Comparison of ENCODE assay signal across 10 mouse cellular contexts in genomic region chr5:92374721-92375142, GRCm38 (mm10). TPM values are rescaled to one million over a fixed set of nuclear protein-coding genes. Genes with fewer than 3 reads are reported as not detected.
DNase-seq lines count a peak whose midpoint lies in the region; ATAC-seq and TF ChIP-seq lines count a peak whose summit lies in the region.
"Had no signal": no experiment of that assay in that cellular context is flagged by ENCODE, and none has a peak within 500 bp of the region (broad histone marks: within the 10 kb centered on the region; RNA-seq: fewer than 3 reads in every experiment).

No protein-coding gene starts in this region.

- H3K27ac ChIP-seq in heart, adult 2 months: peak overlapping the region; percentile 91
- peak overlapping the region; percentile 83 for H3K27ac ChIP-seq in kidney, embryonic 16.5 days (ENCODE audit: low read length)
- no peak overlapping the region for H3K27ac ChIP-seq in hindbrain, embryonic 12.5 days
- H3K27ac ChIP-seq in forebrain, embryonic 14.5 days (ENCODE audit: low read depth, low read length): no peak overlapping the region
- no peak overlapping the region for H3K27ac ChIP-seq in heart, embryonic 10.5 days

- 0 out of 2 replicates have a peak, but pooled peaks have one; percentile 21 for TF ChIP-seq POLR2A in heart, adult 2 months (IDR thresholded peaks at IDR 0.05; ENCODE audit: insufficient read depth, low read depth, low read length)

- H3K79me2 ChIP-seq in heart, adult 2 months (replicated peaks; ENCODE audit: control insufficient read depth, insufficient read depth, low read length): no peaks in the 10 kb centered on the region; the same call in 1 of the 2 replicates

- peaks cover 10% of the 10 kb centered on the region for H3K4me1 ChIP-seq in heart, adult 2 months (ENCODE audit: control insufficient read depth, insufficient read depth, low read length)
- H3K4me1 ChIP-seq in kidney, embryonic 16.5 days (ENCODE audit: insufficient read depth, low read length): peaks cover 24% of the 10 kb centered on the region; the same call in 1 of the 2 replicates
- peaks cover 5% of the 10 kb centered on the region for H3K4me1 ChIP-seq in hindbrain, embryonic 12.5 days
- no peaks in the 10 kb centered on the region for H3K4me1 ChIP-seq in forebrain, embryonic 14.5 days (ENCODE audit: control insufficient read depth, insufficient read depth, low read length)
- peaks cover 21% of the 10 kb centered on the region for H3K4me1 ChIP-seq in heart, embryonic 10.5 days

- no peaks in the 10 kb centered on the region; the same call in 1 of the 2 replicates for H3K36me3 ChIP-seq in heart, adult 2 months (ENCODE audit: control insufficient read depth, insufficient read depth, low read length)
- no peaks in the 10 kb centered on the region for H3K36me3 ChIP-seq in kidney, embryonic 16.5 days (ENCODE audit: insufficient read depth, low read length)
- H3K36me3 ChIP-seq in hindbrain, embryonic 12.5 days: no peaks in the 10 kb centered on the region
- no peaks in the 10 kb centered on the region for H3K36me3 ChIP-seq in forebrain, embryonic 14.5 days (ENCODE audit: control insufficient read depth, insufficient read depth, low read length)
- H3K36me3 ChIP-seq in heart, embryonic 10.5 days: no peaks in the 10 kb centered on the region

- peak overlapping the region; percentile 25; the same call in 1 of the 2 replicates for H3K4me2 ChIP-seq in kidney, embryonic 16.5 days (replicated peaks; ENCODE audit: low read depth, low read length)
- no peak overlapping the region for H3K4me2 ChIP-seq in hindbrain, embryonic 12.5 days (replicated peaks)
- no peak overlapping the region for H3K4me2 ChIP-seq in forebrain, embryonic 14.5 days (ENCODE audit: low read length)

- DNase-seq in heart, adult 2 months: no peak
- no peak for DNase-seq in heart, postnatal 10 days
- DNase-seq in T-cell, adult 2 months (ENCODE audit: low spot score): peak; percentile 61
- no peak for DNase-seq in forebrain, embryonic 14.5 days (ENCODE audit: low spot score)
- no peak for DNase-seq in heart, embryonic 10.5 days (ENCODE audit: low spot score)

- ATAC-seq in kidney, embryonic 16.5 days (ENCODE audit: low FRiP score, low TSS enrichment): peak; percentile 72; the same call in 1 of the 2 replicates
- peak; percentile 76 for ATAC-seq in megakaryocyte-erythroid progenitor cell, adult 5-6 weeks (replicated peaks; ENCODE audit: low FRiP score, low TSS enrichment, poor library complexity, severe bottlenecking)
- ATAC-seq in hindbrain, embryonic 12.5 days (ENCODE audit: low FRiP score): no peak
- ATAC-seq in forebrain, embryonic 14.5 days: no peak

- H3K4me3 ChIP-seq in heart, adult 2 months: no peak overlapping the region
- no peak overlapping the region for H3K4me3 ChIP-seq in kidney, embryonic 16.5 days (ENCODE audit: low read length)
- no peak overlapping the region for H3K4me3 ChIP-seq in hindbrain, embryonic 12.5 days
- H3K4me3 ChIP-seq in forebrain, embryonic 14.5 days (ENCODE audit: low read depth, low read length): no peak overlapping the region
- no peak overlapping the region for H3K4me3 ChIP-seq in heart, embryonic 10.5 days
- H3K4me3 ChIP-seq: erythroblast, embryonic 14.5 days had no signal

- TF ChIP-seq EP300 in heart, adult 2 months (IDR thresholded peaks at IDR 0.05; ENCODE audit: insufficient read depth, low read depth, low read length): no peak

- intact Hi-C loops in heart, adult 2 months (cut with DNase I): loop anchor here (2.0 kb wide), 1 partner anchor 26 kb away; the partner anchor contains the start of gene Cxcl10
- intact Hi-C loops in heart, postnatal 10 days (cut with DNase I): no loop called here

- no peaks in the 10 kb centered on the region for H3K9me3 ChIP-seq in kidney, embryonic 16.5 days (ENCODE audit: low read length)
- H3K9me3 ChIP-seq in hindbrain, embryonic 12.5 days (replicated peaks): no peaks in the 10 kb centered on the region
- H3K9me3 ChIP-seq in forebrain, embryonic 14.5 days (replicated peaks; ENCODE audit: control insufficient read depth, low read length): no peaks in the 10 kb centered on the region
- H3K9me3 ChIP-seq in heart, embryonic 10.5 days: no peaks in the 10 kb centered on the region

- 37% methylated on average over 6 of the region's 6 CpGs for WGBS in heart, adult 2 months
- WGBS in kidney, embryonic 16.5 days: 29% methylated on average over 6 of the region's 6 CpGs
- 74% methylated on average over 6 of the region's 6 CpGs for WGBS in hindbrain, embryonic 12.5 days
- 78% methylated on average over 6 of the region's 6 CpGs for WGBS in forebrain, embryonic 14.5 days
- WGBS in heart, embryonic 10.5 days: 47% methylated on average over 6 of the region's 6 CpGs

- peak; percentile 64 for TF ChIP-seq CTCF in heart, adult 2 months (IDR thresholded peaks at IDR 0.05)

- H3K9ac ChIP-seq in heart, adult 2 months (ENCODE audit: low read depth, low read length): no peak overlapping the region
- no peak overlapping the region for H3K9ac ChIP-seq in kidney, embryonic 16.5 days (replicated peaks; ENCODE audit: low read length)
- H3K9ac ChIP-seq in hindbrain, embryonic 12.5 days: no peak overlapping the region
- no peak overlapping the region for H3K9ac ChIP-seq in forebrain, embryonic 14.5 days (ENCODE audit: low read length)

- H3K27me3 ChIP-seq in heart, adult 2 months (ENCODE audit: control insufficient read depth, insufficient read depth, low read length): no peaks in the 10 kb centered on the region
- H3K27me3 ChIP-seq in kidney, embryonic 16.5 days (ENCODE audit: insufficient read depth, low read length): no peaks in the 10 kb centered on the region
- no peaks in the 10 kb centered on the region for H3K27me3 ChIP-seq in hindbrain, embryonic 12.5 days
- no peaks in the 10 kb centered on the region for H3K27me3 ChIP-seq in forebrain, embryonic 14.5 days (replicated peaks; ENCODE audit: control insufficient read depth, insufficient read depth, low read length)
- H3K27me3 ChIP-seq in heart, embryonic 10.5 days (ENCODE audit: insufficient read depth, poor library complexity, severe bottlenecking): no peaks in the 10 kb centered on the region

RNA-seq across cellular contexts. Expression of gene Cxcl10, which starts 26.0 kb away (rescaled TPM):
- under 1 TPM in 1 of 2 experiments, not detected in 1; 0.34 TPM for total RNA-seq in heart, adult 2 months (2021)
- polyA plus RNA-seq in heart, adult 2 months (2012; rRNA removed): 1.0 and 3.6 TPM in 2 replicates
- 1 to 10 TPM in 1 of 2 experiments, under 1 TPM in 1; 0.40 to 1.0 TPM for total RNA-seq in heart, postnatal 10 days (2021)
- polyA plus RNA-seq in kidney, embryonic 16.5 days (2015; fragmentation: Nextera tagmentation; extraction: Ambion mirVana): 1.1 TPM in 2 replicates
- total RNA-seq in megakaryocyte-erythroid progenitor cell, adult 5-6 weeks (2014; fragmentation: Nextera tagmentation): not detected in 2 replicates
- total RNA-seq in megakaryocyte-erythroid progenitor cell, adult 5-6 weeks (2017): 2.2 and 5.6 TPM in 2 replicates
- polyA plus RNA-seq in hindbrain, embryonic 12.5 days (2016; fragmentation: Nextera tagmentation; extraction: Ambion mirVana): 0.26 and 0.50 TPM in 2 replicates
- polyA plus RNA-seq in forebrain, embryonic 14.5 days (2014; fragmentation: Nextera tagmentation; extraction: Ambion mirVana): 0.44 TPM in 1 of 2 replicates, not detected in the other
- 0.64 TPM in 1 of 2 replicates, not detected in the other for polyA plus RNA-seq in heart, embryonic 10.5 days (2016; fragmentation: Nextera tagmentation; extraction: Ambion mirVana)
- total RNA-seq: MEL had no signal
- polyA plus RNA-seq: erythroblast, embryonic 14.5 days had no signal

RNA-seq across cellular contexts. Expression of gene Art3, which starts 43.1 kb away (rescaled TPM):
- 100 to 1,000 TPM; 622 to 797 TPM for total RNA-seq in heart, adult 2 months (2021)
- 268 and 420 TPM in 2 replicates for polyA plus RNA-seq in heart, adult 2 months (2012; rRNA removed)
- total RNA-seq in heart, postnatal 10 days (2021): 100 to 1,000 TPM; 369 to 606 TPM
- 2.6 and 3.5 TPM in 2 replicates for polyA plus RNA-seq in kidney, embryonic 16.5 days (2015; fragmentation: Nextera tagmentation; extraction: Ambion mirVana)
- not detected in 2 replicates for total RNA-seq in megakaryocyte-erythroid progenitor cell, adult 5-6 weeks (2014; fragmentation: Nextera tagmentation)
- total RNA-seq in megakaryocyte-erythroid progenitor cell, adult 5-6 weeks (2017): not detected in 2 replicates
- 4.5 and 5.0 TPM in 2 replicates for polyA plus RNA-seq in hindbrain, embryonic 12.5 days (2016; fragmentation: Nextera tagmentation; extraction: Ambion mirVana)
- 2.9 and 4.9 TPM in 2 replicates for polyA plus RNA-seq in forebrain, embryonic 14.5 days (2014; fragmentation: Nextera tagmentation; extraction: Ambion mirVana)
- polyA plus RNA-seq in heart, embryonic 10.5 days (2016; fragmentation: Nextera tagmentation; extraction: Ambion mirVana): 19.8 and 37.7 TPM in 2 replicates
- total RNA-seq: MEL had no signal
- polyA plus RNA-seq: erythroblast, embryonic 14.5 days had no signal

RNA-seq across cellular contexts. Expression of gene Cxcl9, which starts 46.9 kb away (rescaled TPM):
- total RNA-seq in heart, adult 2 months (2021): 1 to 10 TPM; 2.8 to 3.0 TPM
- polyA plus RNA-seq in heart, adult 2 months (2012; rRNA removed): 12.2 and 21.0 TPM in 2 replicates
- total RNA-seq in heart, postnatal 10 days (2021): under 1 TPM; 0.64 to 0.81 TPM
- not detected in 2 replicates for polyA plus RNA-seq in kidney, embryonic 16.5 days (2015; fragmentation: Nextera tagmentation; extraction: Ambion mirVana)
- total RNA-seq in megakaryocyte-erythroid progenitor cell, adult 5-6 weeks (2014; fragmentation: Nextera tagmentation): not detected in 2 replicates
- total RNA-seq in megakaryocyte-erythroid progenitor cell, adult 5-6 weeks (2017): not detected in 2 replicates
- not detected in 2 replicates for polyA plus RNA-seq in hindbrain, embryonic 12.5 days (2016; fragmentation: Nextera tagmentation; extraction: Ambion mirVana)
- polyA plus RNA-seq in forebrain, embryonic 14.5 days (2014; fragmentation: Nextera tagmentation; extraction: Ambion mirVana): not detected in 2 replicates
- not detected in 2 replicates for polyA plus RNA-seq in heart, embryonic 10.5 days (2016; fragmentation: Nextera tagmentation; extraction: Ambion mirVana)
- total RNA-seq: MEL had no signal
- polyA plus RNA-seq: erythroblast, embryonic 14.5 days had no signal

Comparison
In these comparisons a context has a peak if more than half of its experiments do, and no peak if none do; other contexts are left out.
1. H3K27ac ChIP-seq: peak in heart, adult 2 months (single experiment) and kidney, embryonic 16.5 days (single experiment); none in hindbrain, embryonic 12.5 days (single experiment), forebrain, embryonic 14.5 days (single experiment) and heart, embryonic 10.5 days (single experiment).
2. RNA of gene Cxcl9, which starts 46.9 kb away (polyA plus RNA-seq): 12.2 to 21.0 TPM in heart, adult 2 months; not detected in kidney, embryonic 16.5 days, not detected in hindbrain, embryonic 12.5 days, not detected in forebrain, embryonic 14.5 days and not detected in heart, embryonic 10.5 days; every median in the first group is over 10 times any median in the second.
3. ATAC-seq: peak in kidney, embryonic 16.5 days (single experiment) and megakaryocyte-erythroid progenitor cell, adult 5-6 weeks (single experiment); none in hindbrain, embryonic 12.5 days (single experiment) and forebrain, embryonic 14.5 days (single experiment).